Mouse (Mus musculus) testis, postnatal 14 days (tissue): Measurements from ENCODE around the gene Olfr883.

ENCODE experiments used
- DNase-seq: peaks from one replicate; pipeline ENCODE4 v3.0.0; 2021; ENCODE audit warnings: low spot score

The Olfr883 gene

DNA sequence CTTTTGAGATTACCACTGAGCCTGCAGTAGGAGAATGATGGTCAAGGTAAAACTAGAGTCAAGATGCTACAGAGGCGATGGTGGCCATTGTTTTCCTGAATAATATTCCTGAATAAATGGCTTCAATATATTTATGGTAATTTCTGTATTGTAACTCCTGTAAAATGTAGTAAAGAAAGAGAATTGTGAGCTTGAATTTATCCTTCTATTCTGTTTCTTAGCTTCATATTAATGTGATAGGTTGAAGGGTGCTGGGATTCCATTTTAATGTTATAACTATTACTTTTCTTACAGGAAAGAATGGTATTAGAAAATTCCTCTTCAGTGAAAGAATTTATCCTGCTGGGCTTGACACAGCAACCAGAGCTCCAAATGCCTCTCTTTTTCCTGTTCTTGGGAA, at the start of gene Olfr883:
Gene Olfr883, plus strand, starts transcription at position 301 of the 400 bp plus-strand sequence.
- no peak for DNase-seq

DNA sequence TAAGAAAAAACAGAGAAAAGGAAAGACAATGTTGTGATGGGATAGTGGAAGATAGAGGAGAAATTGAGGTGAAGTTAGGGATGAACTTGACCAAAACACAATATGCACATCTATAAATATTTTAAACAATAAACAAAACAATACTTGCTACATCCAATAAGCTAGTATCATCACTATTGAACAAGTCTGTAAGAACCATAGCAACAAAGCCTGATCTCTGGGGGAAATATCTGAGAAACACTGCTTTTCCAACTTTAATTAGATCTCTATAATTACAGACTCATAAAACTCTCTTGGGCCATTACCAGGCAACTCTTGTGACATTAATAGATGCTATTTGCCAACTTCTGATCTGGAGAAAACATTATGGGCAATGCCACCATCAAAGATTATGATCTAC, 34.1 kb upstream of the Olfr883 start, which contains the start of gene Olfr881:
Gene Olfr881, plus strand, starts transcription at position 301 of the 400 bp plus-strand sequence.
- DNase-seq, result no peak

DNA sequence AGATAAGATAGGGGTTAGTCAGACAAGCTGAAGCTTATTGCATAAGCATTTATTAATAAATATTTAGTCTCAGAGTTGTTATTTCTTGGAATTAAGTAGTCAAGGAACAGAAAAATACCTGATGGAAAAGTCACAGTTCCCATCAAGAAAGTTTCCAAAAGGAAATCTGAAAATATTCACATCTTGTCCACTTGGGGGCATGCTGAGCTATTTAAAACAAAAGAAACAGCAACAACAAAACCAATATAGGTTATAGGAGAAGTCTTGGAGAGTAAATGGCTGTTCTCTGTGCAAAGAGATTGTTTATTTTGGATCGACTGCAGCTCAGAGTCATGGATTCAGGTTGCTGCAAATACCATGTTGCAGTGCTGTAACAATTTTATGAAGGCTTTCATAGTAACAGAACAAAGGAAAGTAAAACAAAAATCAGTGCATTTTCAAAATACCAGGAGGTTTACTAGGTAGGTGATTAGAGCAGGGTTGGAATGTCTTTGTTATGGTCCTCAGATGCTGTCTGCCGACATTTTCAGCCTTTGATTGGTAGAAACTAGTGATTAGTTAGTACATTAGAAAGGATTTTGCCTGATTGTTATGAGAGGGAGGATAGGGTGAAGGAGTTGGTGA, 26.9 kb upstream of the Olfr883 start:
- no peak for DNase-seq

DNA sequence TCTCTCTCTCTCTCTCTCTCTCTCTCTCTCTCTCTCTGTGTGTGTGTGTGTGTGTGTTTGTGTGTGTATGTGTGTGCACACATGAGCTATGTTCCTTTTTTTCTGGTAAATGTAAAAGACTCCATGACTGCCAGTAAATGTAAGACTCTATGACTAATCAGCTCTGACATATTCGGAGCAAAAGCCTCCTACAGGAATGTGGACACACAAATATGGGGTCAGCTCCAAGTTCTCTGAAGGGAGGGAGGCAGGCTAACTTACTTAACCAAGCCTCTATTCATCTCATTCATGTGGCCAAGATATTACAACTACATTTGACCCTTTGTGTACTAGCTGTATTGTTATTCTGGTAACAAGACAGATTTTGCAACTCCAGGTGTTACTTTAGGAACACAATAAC, 25.6 kb upstream of the Olfr883 start:
- DNase-seq, result no peak

DNA sequence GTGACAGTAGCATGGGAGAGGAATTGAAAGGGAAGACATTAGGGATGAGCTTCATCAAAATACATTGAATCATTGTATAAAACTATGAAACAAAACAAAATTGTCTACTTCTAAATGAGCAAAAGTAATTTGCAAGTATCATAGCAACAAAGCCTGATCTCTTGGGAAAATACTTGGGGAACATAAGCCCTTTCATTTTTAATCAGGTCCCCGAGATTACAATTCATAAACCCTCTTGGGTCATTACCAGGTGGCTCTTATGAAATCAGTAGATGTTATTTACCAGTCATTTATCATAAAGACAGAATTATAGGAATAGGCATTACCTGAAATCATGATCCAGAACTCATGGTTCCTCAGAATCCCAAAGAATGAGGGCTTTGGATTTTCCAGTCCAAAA, 20.6 kb downstream of the Olfr883 start, which contains the start of gene Olfr884:
Gene Olfr884, plus strand, starts transcription at position 301 of the 400 bp plus-strand sequence.
- no peak for DNase-seq

DNA sequence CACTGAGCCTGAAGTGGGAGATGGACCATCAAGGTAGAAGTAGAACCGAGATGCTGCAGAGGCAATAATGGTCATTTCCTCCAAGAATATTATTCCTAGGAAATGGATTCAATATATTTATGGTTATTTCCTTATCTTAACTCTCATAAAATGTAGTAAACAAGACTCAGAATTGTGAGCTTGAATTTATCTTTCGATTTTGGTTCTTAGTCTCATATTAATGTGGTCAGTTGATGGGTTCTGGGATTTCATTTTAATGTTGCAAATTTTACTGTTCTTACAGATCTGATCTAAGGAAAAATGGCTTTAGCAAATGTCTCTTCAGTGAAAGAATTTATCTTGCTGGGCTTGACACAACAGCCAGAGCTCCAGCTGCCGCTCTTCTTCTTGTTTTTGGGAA, 35.4 kb downstream of the Olfr883 start, which contains the start of gene Olfr885:
Gene Olfr885, plus strand, starts transcription at position 301 of the 400 bp plus-strand sequence.
- no peak for DNase-seq
